Mouse (Mus musculus) neural tube, embryonic 10.5 days (tissue): ENCODE data around the gene Iffo2.

Source experiments
- DNase-seq: peaks from one replicate; pipeline ENCODE4 v3.0.0-alpha.2; 2017; ENCODE audit warnings: low spot score; ENCODE audit errors: extremely low spot score

The Iffo2 gene

DNA sequence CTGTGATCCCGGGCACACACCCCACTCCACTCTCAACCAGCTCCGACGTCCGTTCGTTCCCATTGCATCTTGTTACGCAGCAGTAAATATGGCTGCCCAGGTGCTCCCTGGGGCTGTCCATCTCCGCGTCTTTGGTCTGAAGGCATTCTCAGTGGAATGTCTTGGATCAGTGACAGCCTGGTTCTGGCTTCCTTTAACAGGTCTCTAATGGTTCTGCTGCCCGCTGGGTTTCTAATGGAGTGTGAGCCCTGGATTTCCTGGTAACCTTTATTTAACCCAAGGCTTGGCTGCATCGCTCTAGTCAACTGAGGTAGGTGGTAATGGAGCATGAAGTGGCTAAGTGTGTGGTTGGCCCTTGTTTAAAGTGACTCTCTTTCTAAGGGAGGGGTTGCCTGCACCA is 1.7 kb downstream of the Iffo2 start:
- no peak for DNase-seq

DNA sequence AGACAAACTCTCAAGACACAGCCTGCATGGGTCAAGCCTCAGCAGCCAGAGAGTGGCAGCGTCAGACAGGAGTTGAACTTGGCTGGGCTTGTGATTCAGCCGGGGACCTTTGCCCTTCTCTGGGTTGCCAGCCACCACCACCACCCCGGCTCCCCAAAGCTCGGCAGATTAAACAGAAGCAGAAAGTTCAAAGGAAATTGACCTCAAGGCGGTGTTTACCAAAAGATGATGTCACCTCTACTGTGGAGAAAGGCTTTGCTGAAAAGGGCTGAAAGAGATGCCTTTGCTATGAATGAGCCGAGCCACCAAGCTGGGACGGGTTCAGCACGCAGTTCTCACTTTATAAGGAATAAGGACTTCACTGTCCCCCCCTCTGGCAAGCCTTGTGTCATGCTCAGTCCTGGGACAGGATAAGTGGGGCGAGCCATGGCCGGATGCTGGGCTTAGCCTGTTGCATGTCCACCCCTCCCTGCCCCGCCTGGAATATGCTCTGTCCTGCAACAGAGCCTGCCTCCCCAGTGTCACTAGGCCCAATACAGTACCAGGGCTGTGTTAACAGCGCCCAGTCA is 4.9 kb downstream of the Iffo2 start:
- peak; percentile 25 for DNase-seq

DNA sequence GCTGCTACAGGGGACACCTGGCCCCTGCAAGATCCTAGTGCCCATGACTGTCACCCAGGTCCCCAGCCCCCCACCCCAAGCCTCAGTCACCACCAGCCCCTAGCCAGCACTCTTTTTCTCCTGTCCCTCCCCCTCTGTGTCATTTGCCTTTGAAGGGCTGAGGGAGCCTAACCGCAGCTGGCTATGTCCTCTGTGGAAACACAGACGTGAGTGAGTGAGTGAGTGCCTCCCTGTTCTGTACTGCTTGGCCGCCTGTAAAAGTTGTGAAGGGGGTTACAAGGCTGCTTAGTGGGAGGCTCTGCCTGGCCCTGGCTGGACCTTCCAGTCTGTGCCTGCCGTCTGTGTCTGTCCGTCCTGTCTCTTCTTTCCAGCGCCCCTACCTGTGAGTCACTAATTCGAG is 5.4 kb downstream of the Iffo2 start:
- DNase-seq: no peak

DNA sequence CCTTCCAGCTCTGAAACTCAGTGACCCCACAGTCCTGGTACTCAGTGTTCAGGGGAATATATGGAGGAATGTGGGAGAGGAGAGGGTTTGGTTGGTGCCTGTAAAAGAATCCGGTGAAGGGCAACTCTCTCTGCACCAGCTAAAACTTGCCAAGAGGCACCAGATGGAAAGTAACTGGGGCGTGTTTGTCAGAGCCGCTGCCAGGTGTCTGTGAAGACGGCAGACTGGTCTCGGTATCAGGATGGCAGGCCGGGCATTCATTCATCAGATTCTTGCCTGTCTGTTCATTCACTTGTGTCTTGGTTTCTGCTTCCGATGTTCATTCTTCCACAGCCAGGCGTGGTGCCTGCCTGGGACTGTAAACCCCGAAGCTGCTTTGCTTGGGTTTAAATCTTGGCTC is 6.4 kb downstream of the Iffo2 start:
- no peak for DNase-seq

DNA sequence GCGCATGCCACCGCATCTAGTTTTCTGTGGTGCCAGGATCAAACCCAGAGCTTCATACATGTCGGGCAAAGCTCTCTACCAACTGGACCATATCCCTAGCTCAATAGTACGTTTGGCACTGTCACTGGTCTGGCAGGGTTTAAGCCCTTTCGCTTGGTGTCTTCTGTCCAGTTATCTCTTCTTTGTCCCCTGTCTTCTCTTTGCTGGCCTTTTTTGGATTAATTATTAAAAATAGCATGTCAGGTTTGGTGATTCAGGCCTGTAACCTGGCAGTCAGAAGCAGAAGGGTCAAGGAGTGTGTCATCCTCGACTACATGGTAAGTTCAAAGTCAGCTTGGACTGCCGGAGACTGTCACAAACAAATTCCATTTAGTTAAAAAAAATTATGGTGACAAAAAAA is 10.4 kb downstream of the Iffo2 start:
- DNase-seq: no peak

DNA sequence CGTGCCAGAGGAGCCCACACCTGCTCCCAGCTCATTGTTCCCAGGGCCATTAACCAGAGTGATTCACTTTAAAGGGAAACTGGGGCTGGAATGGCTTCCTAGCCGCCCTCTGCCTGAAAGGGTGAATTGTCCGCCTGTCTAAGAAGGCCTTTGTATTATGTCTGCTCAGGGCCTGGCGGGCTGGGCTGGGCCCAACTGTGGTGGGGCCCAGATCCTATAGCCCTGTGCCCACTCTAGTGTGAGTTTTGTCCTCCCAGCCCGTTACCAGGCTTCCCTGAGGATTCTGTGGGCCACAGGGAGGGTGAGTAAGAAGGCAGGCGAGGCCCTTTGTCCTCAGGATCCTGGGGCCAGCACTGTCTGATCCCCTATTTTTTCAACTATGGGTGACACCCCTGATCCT is 15.4 kb downstream of the Iffo2 start:
- no peak for DNase-seq

DNA sequence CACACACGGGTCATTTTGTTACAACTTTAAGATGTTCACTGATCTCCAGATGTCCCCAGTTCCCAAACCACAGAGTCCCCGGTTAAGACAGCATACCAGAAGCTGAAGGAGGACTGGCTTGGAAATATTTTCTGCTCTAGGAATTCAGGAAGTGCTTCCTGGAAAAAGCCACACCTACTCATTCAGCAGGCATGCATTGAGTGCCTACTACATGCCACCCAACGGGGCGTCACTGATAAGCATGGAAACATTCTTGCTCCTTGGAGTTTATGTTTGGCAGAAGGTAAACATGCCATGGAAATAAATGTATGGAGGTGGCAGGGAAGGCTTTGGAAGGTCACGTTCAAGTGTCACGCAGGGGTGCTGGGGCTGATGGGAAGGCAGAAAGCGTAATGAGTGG is 19.1 kb downstream of the Iffo2 start:
- no peak for DNase-seq

DNA sequence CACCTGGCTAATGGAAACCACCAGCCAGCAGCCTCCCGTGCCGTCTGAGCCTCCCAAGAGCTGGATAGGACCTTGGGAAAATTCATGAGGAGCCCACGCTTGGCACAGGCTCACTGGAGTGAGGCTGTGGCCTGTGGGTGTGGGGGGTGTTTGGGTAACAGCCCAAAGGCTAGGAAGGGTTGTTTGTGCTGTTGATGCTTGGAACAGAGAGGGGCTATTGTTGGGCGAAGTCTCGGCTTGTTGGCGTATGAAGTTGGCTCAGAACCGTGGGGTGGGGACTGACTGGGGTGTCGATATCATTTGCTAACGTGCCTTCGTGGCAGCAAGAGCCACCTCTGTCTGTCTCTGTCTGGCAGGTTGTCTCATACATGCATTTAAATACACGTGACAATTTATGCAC is 24.9 kb downstream of the Iffo2 start:
- no peak for DNase-seq

DNA sequence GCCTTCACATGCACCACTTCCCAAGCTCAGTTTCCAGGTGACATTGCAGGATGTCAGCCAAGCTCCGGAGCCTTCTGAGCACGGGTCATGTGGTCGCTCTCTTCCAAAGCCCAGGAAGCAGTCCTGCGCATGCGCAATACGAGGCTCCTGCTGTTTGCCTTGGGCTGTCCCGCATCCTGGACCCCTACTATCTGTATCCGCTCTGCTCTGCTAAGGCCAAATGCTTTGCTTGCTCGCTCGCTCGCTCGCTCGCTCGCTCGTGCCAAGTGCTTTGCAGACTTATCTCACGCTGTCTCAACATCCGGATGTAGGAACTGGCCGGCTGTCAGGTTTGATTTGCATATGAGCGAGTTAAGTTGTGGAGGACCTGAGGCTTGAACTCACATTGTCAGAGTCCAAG is 25.6 kb downstream of the Iffo2 start:
- DNase-seq: no peak

DNA sequence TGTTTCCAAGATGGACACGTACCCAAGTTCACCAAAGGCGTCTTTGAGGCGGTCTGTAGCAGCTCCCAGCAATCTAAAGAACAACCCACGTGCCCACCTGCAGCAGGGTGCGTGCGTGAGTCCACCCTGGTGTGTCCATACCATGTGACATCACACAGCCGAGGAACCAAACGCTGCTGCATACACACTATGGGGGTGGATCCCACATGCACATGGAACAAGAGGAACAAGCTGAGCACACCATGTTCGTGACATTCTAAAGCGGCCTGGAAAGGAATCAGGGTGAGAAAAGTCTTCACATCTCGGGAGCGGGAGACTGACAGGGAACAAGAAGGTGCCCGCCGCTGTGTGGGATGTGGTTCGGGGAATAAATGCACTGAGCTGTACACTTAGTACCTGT is 38.0 kb downstream of the Iffo2 start:
- DNase-seq: no peak

DNA sequence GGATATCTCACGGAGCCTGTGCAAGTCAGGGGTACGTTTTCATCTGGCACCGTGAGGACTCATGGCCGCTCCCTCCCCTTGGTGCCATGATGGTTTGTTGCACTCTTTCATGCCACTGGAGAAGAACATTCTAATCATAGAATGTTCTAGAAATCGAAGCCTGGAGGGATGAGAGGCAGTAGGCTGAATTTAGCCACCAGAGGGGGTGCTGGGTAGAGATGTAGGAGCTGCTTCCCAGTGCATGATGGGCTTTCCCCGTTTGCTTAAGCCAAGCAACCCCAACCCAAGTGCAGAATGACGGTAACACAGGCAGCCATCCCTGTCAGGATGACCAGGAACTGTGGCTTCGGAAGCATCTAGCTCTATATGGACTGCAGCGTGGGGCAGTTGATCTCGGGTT is 40.4 kb downstream of the Iffo2 start:
- no peak for DNase-seq

DNA sequence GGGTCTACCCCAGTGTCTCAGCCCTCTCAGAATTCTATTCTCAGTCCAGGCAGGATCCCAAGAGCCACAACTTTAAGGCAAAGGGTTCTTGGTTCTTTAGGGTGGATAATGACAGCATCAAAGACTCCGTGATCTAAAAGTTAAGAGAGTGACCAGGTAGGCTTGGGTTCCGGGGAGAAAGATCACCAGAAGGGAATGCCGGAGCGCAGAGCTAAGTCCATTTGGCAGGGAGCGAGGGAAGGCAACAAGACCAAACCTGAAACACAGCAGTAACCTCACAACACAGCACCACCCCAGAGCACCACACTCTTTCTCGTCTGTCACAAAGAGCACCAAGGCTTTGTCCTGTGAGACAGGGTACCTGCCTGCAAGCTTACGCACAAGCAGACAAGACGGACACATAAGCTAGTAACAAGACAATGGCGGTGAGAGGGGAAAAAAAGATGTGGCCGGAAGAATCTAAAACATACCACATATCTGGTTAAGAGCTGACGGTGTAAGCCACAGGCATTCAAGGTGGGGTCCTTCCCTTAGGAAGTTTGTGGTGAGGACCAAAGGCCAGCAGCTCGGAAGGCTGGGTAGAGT is 42.7 kb downstream of the Iffo2 start:
- DNase-seq: no peak

DNA sequence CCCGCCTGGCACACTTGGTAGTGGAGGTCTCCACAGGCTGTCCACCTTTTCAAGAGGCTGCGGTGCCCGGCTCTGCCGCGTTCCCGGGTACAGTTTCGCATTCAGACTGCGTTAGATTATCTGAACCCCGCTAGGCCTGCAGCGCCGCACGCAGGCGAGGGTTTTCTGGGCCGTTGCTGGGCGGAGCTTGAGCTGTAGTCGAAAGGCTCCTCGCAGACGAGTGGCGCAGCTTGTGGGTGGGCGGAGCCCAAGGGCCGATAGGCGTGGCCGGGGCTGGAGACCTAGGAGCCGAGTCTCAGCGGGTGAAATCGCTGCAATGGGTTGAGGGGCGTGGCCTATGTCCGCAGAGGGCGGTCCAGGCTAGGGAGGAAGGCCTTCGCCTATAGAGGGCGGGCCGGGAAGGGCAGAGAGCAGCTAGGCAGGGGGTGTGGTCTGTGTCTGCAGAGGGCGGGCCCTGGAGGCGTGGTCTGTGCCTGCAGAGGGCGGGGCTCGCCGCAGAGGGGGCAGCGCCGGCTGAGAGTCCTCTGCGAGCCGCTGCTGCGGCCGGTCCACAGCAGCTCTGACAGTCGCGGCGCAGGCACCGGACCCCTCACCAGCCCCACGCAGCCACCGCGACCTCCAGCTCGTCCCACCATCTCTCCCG is 43.9 kb downstream of the Iffo2 start:
- DNase-seq: peak; percentile 99

DNA sequence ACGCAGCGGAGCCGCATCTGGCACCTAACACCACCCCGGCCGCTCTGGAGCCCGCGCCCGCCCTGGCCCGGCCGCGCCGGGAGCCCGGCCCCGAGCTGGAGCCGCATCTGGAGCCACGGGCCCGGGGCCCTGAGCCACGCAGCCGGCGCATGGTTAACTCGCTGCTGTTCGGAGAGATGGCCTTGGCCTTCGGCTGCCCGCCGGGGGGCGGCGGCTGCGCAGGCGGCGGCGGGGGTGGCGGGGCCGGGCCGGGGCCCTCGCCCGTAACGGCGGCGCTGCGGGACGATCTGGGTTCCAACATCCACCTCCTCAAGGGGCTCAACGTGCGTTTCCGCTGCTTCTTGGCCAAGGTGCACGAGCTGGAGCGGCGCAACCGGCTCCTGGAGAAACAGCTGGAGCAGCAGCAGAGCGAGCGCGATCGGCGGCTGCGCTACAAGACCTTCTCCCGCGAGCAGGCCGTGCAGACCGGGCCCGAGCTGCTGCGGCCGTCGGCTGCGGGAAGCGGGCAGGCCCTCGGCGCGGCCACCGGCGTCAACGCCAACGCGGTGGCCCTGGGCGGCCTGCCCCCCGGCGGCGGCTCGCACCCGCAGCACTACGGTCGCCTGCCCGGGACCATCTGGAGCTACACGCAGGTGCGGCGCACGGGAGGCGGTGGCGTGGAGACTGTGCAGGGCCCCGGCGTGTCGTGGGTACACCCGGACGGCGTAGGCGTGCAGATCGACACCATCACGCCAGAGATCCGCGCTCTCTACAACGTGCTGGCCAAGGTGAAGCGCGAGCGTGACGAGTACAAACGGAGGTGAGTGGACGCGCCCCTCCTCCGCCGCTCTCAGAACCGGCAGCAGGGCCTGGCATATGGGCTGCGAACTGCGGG is 44.7 kb downstream of the Iffo2 start:
- DNase-seq: no peak

DNA sequence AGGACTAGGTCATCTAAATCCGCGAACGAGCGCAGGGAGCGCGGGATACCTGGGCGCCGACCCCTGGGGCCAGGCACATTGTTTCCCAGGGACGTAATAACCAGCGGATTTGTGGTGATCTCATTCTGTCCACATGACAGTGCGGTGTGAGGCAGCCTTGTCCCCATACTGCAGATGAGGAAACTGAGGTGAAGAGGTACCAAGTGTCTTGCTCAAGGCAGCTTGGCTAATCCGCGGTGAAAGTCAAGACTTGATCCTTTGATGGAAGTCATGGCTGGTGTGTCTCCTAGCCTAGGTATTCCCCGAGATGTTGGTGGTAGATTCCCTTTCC is 45.3 kb downstream of the Iffo2 start:
- DNase-seq: no peak

DNA sequence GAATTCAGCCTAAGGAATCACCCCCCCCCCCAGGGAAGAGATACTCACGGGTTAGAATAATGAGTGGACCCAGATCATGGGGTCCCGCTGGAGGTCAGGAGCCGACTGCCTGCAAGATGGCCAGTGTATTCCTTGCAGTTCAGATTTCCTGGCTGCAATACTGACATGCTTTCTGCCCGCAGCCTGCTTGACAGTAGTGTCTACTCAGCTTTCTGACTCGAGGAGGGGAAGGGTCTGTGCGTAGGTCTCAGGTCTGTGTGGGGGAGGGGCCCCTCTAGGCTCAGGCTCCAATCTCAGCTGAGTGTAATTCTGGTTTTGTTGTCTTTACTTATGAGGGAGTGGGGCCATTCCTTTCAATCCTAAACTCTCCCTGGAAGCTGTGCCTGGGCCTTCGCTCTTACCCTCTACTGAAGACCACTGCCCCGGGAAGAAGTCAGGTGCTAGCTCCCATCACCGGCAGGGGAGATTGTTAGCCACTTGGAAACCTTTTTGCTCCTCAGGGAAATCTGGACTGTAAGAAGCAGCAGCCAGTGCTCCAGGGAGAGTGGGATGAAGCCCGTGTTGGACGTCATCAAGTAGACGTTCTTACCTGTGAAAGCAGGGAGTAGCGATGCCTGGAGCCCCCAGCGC is 46.0 kb downstream of the Iffo2 start:
- no peak for DNase-seq

DNA sequence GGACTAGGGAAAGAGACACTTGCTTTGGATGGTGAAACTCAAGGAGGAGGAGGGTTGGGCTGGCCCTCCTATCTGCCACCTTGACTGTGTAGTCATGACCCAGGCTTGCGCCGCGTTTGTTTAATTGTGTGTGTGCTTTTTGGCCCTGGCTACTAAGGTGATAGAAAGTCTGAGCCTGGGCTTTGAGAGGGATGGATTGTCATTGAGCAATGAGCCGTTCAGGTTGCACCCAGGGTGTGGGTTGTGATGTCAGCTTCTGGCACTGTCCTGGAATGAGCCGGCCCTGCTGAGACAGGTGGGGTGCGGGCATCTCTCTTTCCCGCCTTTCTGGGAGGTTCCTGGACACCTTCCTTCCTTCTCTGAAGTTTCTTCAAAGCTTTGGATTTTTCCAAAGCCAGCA is 46.7 kb downstream of the Iffo2 start:
- no peak for DNase-seq

DNA sequence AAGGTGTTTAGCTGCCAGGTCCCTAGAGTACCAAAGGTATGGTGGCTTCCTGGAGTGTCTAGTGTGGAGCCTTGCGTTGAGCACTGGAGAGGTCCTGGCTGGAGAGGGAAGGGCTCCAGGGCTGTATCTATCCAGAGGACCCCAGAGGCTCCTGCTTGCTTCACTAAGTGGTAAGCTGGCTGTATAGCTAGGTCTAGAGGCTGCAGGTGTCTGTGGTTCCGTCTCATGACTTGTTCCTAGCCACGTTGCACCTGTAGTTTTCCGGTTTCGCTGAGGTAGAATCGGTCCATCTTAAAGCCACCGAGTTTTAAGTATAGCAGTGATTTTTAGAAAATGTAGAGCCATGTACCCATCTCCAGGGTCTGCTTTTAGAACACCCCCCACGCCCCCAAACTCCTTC is 48.0 kb downstream of the Iffo2 start:
- no peak for DNase-seq

DNA sequence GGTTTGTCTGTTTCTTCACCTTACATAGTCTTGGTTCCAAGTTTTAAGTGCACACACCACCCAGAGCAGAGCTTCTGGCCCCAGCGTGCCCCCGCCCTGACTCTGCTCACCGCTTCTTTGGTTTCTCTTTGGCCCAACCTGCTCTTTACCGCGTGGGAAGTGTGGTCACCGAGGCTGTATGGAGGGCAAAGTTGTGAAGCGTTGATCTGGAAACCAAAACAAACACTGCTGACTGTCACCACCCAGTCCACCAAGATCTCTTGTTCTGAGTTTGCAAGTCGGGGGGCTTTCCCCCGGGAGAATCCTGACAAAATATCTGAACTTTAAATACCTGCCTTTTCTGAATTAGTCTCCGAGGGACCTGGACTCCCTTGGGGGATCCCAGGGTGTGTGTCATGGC is 48.7 kb downstream of the Iffo2 start:
- no peak for DNase-seq

DNA sequence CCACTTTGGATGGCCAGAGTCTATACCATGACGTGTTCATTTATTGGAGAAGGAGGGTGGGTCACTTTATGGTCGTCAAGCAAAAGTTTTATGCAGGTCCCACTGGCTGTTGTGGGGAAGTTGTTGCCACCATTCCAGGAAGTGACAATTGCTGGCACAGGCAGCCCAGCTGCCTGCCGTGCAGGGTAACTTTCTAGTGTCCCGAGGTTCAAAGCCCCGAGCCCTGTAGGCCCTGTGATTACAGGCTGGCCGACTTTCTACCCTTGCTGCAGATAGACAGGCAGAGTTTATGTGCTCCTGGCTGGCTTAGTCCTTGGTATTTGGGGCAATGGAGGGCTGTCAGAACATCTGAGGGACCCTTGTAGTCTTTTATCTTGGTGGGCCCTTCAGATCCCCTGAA is 49.1 kb downstream of the Iffo2 start:
- no peak for DNase-seq

DNA sequence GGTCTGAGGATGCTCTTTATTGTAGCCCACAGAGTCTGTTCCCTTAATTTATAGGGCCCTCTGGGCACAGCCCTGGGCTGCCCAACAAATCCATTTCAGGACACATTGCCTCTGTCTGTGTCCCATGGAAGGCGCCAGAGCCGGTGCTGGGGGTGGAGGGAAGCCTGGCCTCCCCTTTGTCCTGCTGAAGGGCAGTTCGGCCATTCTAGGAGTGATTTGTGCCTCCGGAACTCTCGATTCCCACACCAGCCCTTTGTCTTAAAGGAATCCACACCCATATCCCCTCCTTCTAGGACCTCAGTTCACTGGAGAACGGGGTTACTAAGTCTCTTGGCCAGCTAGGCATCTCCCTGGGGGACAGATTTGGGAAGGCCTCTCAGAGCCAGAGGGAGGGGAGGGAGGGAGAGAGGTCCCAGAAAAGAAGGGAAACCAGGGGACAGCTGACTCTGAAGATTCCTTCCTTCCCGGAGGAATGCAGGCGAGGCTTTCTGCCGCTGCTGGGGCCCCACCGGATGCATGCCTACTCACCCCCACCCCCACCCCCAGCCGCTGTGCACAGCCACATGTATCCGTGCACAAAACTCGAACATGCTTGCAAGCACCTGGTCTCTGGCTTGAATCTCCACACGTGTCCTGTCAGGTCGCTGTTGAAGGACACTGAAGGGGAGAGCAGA is 50.5 kb downstream of the Iffo2 start:
- DNase-seq: peak; percentile 73
